Mouse (Mus musculus): ENCODE measurements around the gene Vav1.

Vav1 gene

GRCm38 (mm10) chr17:57278943-57279590 lies at the start of gene Vav1:
Gene Vav1, plus strand, starts transcription at chr17:57279100.
- no peak for DNase-seq (ENCODE audit: low read depth, low spot score)

GRCm38 (mm10) chr17:57229851-57230727 lies 48.8 kb upstream of the Vav1 start:
- no peak for DNase-seq (ENCODE audit: low read depth, low spot score)

GRCm38 (mm10) chr17:57230728-57231125 lies 48.2 kb upstream of the Vav1 start:
- no peak for DNase-seq (ENCODE audit: low read depth, low spot score)

- DNase-seq (ENCODE audit: low read depth, low spot score) = no peak
These were observed 47.6 kb upstream of the Vav1 start for GRCm38 (mm10) chr17:57231321-57231771.

- no peak for DNase-seq (ENCODE audit: low read depth, low spot score)
These were observed 46.7 kb upstream of the Vav1 start for GRCm38 (mm10) chr17:57232200-57232599.

GRCm38 (mm10) chr17:57233038-57233437 lies 45.9 kb upstream of the Vav1 start:
- no peak for DNase-seq (ENCODE audit: low read depth, low spot score)

GRCm38 (mm10) chr17:57234254-57234928 lies 44.5 kb upstream of the Vav1 start:
- no peak for DNase-seq (ENCODE audit: low read depth, low spot score)

- no peak for DNase-seq (ENCODE audit: low read depth, low spot score)
These were observed 43.1 kb upstream of the Vav1 start for GRCm38 (mm10) chr17:57235803-57236202.

- DNase-seq (ENCODE audit: low read depth, low spot score) = no peak
These were observed 41.7 kb upstream of the Vav1 start for GRCm38 (mm10) chr17:57237181-57237580.

GRCm38 (mm10) chr17:57243650-57244370 lies 35.1 kb upstream of the Vav1 start:
- DNase-seq (ENCODE audit: low read depth, low spot score) = no peak

GRCm38 (mm10) chr17:57245311-57245929 lies 33.5 kb upstream of the Vav1 start:
- DNase-seq (ENCODE audit: low read depth, low spot score) = no peak

- peak; percentile 9 for DNase-seq (ENCODE audit: low read depth, low spot score)
These were observed 32.1 kb upstream of the Vav1 start for GRCm38 (mm10) chr17:57246663-57247392.

GRCm38 (mm10) chr17:57247393-57248200 lies 31.3 kb upstream of the Vav1 start:
- peak; percentile 99 for DNase-seq (ENCODE audit: low read depth, low spot score)

GRCm38 (mm10) chr17:57248201-57248699 lies 30.6 kb upstream of the Vav1 start, which contains the start of gene Gpr108:
Gene Gpr108, minus strand, starts transcription at chr17:57248446.
- peak; percentile 88 for DNase-seq (ENCODE audit: low read depth, low spot score)

- DNase-seq (ENCODE audit: low read depth, low spot score) = no peak
These were observed 30.1 kb upstream of the Vav1 start for GRCm38 (mm10) chr17:57248771-57249170.

- peak; percentile 91 for DNase-seq (ENCODE audit: low read depth, low spot score)
These were observed 29.4 kb upstream of the Vav1 start, which contains the start of gene Trip10 for GRCm38 (mm10) chr17:57249186-57250181. Gene Trip10, plus strand, starts transcription at chr17:57249455.

- DNase-seq (ENCODE audit: low read depth, low spot score) = peak; percentile 12
These were observed 28.3 kb upstream of the Vav1 start for GRCm38 (mm10) chr17:57250461-57251160.

Data from forelimb bud, embryonic 11.5 days (tissue).